Mouse (Mus musculus) small intestine, adult 2 months (tissue): ENCODE results near the gene Ccnd3. TPM values are rescaled to one million over a fixed set of nuclear protein-coding genes. Genes with fewer than 3 reads are reported as not detected.

Experiments used
- H3K27ac ChIP-seq: fragments of 200-500 bp; 2 replicates; pipeline ENCODE4 v1.5.1; 2012; ENCODE audit warnings: low read depth, low read length, control low read depth, inconsistent platforms; ENCODE audit not compliant: insufficient read depth
- H3K27me3 ChIP-seq: fragments of 200-500 bp; 2 replicates; pipeline ENCODE4 v1.6.1; 2012; ENCODE audit warnings: mild to moderate bottlenecking, moderate library complexity, low read length, inconsistent platforms; ENCODE audit not compliant: control insufficient read depth, insufficient read depth
- H3K36me3 ChIP-seq: fragments of 200-500 bp; 2 replicates; pipeline ENCODE4 v1.6.1; 2012; ENCODE audit warnings: mild to moderate bottlenecking, low read length, control low read depth, inconsistent platforms; ENCODE audit not compliant: control insufficient read depth, insufficient read depth
- H3K4me1 ChIP-seq: fragments of 200-500 bp; 2 replicates; pipeline ENCODE4 v1.6.1; 2012; ENCODE audit warnings: low read length, inconsistent platforms, mixed read lengths; ENCODE audit not compliant: control insufficient read depth, insufficient read depth, insufficient read length
- H3K4me3 ChIP-seq: fragments of 200-500 bp; 2 replicates; pipeline ENCODE4 v1.5.1; 2012; ENCODE audit warnings: low read depth, mild to moderate bottlenecking, control low read depth, inconsistent platforms, low read length, moderate library complexity
- CTCF ChIP-seq: fragments of 200-500 bp; IDR thresholded peaks from 2 replicates; pipeline ENCODE4 v1.5.1; 2012; ENCODE audit warnings: low read depth, mild to moderate bottlenecking, control low read depth, inconsistent platforms, low read length, moderate library complexity, mixed read lengths; ENCODE audit not compliant: insufficient replicate concordance, insufficient read length; ENCODE audit errors: extremely low read depth
- POLR2A ChIP-seq: fragments of 200-500 bp; IDR thresholded peaks from 2 replicates; pipeline ENCODE4 v1.6.1; 2012; ENCODE audit warnings: low read depth, mild to moderate bottlenecking, control low read depth, inconsistent platforms, low read length, moderate library complexity
- WGBS: fragments of 180-500 bp; shearing (Covaris S2); methylation state at CpG from one replicate; pipeline ENCODE4 v1.1.7; 2018; 5-methylcytosine and 5-hydroxymethylcytosine counted together
- polyA plus RNA-seq: library from polyadenylated mRNA; depleted of rRNA; stranded (reverse); fragments of >200 nt; gene quantifications from 2 replicates; pipeline ENCODE4 v1.2.3, GENCODE M21; 2012

Gene Ccnd3
- polyA plus RNA-seq, 1 experiment, result 54.9 TPM

DNA sequence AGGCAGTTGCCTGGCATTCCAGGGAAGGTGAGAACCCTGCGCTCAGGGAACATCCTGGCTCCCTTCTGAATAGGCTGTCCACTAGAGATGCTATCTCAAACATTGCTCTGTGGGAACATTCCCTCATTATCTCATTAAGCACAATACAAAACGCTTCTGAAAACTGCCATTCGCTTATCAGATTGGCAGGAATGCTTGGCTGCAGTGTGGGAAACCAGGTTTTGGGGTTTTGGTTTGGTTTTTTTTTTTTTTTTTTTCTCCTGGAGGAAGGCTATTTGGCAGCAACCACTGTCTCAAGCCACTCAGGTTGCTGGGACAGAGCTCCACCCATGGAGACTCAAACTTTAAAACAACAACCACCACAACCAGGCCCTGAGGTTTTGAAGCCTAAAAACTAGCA, 25.0 kb upstream of the Ccnd3 start:
- no peaks in the 10 kb centered on the region for H3K36me3 ChIP-seq
- no peak overlapping the region for H3K4me3 ChIP-seq
- WGBS, result 26% methylated on average over 3 of the region's 3 CpGs
- TF ChIP-seq CTCF (no peak), POLR2A (no peak)
- H3K27ac ChIP-seq, result no peak overlapping the region
- peaks cover 9% of the 10 kb centered on the region; the same call in 1 of the 2 replicates for H3K4me1 ChIP-seq
- no peaks in the 10 kb centered on the region for H3K27me3 ChIP-seq

DNA sequence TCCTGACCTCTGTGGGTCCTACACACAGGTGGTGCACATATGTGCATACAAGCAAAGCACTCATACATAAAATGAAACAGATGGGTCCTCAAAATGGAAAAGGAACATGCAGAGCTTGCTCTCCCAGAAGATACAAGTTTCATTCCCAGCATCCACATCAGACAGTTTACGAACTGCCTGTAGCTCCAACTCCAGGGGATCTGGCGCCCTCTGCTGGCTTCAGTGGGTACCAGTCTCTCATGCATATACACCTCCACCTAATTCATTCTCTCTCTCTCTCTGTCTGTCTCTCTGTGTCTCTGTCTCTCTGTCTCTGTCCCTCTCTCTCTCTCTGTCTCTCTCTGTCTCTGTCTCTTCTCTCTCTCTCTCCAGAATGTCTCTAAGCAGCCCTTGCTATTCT, 22.4 kb upstream of the Ccnd3 start:
- TF ChIP-seq CTCF, result peak; percentile 81; the same call in 1 of the 2 replicates
- no peak for TF ChIP-seq POLR2A
- H3K4me1 ChIP-seq, result peaks cover 19% of the 10 kb centered on the region
- H3K36me3 ChIP-seq, result no peaks in the 10 kb centered on the region
- H3K27ac ChIP-seq, result no peak overlapping the region
- WGBS, result 32% methylated on average over 2 of the region's 2 CpGs
- H3K4me3 ChIP-seq, result no peak overlapping the region
- H3K27me3 ChIP-seq, result no peaks in the 10 kb centered on the region

DNA sequence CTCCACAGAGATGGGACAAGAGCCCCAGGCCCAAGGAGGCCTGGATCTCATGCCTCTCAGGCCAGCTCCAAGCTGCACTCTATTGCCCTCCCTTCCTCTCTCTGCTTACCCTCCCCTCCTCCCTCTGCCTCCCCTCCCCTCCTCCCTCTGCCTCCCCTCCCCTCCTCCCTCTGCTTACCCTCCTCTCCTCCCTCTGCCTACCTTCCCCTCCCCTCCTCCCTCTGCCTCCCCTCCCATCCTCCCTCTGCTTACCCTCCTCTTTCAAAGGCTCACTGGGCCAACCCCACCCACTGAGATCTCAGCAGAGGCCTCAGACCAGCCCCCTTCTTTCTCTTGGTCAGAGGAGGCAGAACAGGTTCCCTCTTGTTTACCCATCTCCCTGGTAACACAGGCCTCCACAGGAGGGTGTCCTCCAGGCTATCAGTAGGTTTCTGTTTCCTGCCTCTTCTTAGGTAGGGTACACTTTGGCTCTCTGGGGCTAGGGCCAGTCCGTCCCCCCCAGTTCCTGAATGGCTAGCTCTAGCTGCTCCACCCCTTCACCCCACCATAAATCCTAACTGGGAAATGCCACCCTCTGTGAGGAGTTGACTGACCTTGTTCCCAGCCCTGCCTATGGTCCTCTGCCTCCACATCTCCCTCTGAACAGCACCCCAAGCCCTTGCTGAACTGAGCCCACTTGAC, 20.5 kb upstream of the Ccnd3 start:
- peaks cover 19% of the 10 kb centered on the region for H3K4me1 ChIP-seq
- WGBS, result 10% methylated on average over 1 of the region's 1 CpGs
- TF ChIP-seq CTCF (no peak), POLR2A (no peak)

DNA sequence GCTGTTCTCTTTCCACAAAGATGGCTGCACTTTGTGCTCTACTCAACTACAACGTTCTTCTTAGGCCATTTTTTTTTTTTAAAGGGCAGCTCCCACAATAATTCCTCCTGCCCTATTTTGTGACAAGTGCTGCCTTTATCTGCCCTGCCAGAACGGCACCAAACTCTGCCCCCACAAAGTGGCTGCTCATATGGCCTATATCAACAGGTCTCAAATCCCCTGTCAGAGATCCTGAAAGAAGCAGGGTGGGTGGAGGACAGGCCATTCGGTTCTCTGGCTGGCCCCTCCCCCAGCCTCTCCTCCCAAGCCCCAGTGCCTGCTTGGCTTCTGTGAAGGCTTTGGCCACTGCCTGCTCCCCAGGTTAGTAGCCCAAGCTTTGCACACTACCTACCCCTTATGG, 19.9 kb upstream of the Ccnd3 start:
- H3K4me1 ChIP-seq, result peaks cover 19% of the 10 kb centered on the region
- no peaks in the 10 kb centered on the region for H3K27me3 ChIP-seq
- WGBS, result 15% methylated on average over 3 of the region's 3 CpGs
- H3K4me3 ChIP-seq, result no peak overlapping the region
- H3K36me3 ChIP-seq, result peaks cover 18% of the 10 kb centered on the region
- peak overlapping the region; percentile 50 for H3K27ac ChIP-seq
- TF ChIP-seq CTCF (no peak), POLR2A (no peak)

More for the DNA sequence above, 20.5 kb upstream of the Ccnd3 start:
- no peak overlapping the region for H3K4me3 ChIP-seq
- H3K27ac ChIP-seq, result peak overlapping the region; percentile 50
- H3K36me3 ChIP-seq, result peaks cover 12% of the 10 kb centered on the region; the same call in 1 of the 2 replicates
- no peaks in the 10 kb centered on the region for H3K27me3 ChIP-seq

DNA sequence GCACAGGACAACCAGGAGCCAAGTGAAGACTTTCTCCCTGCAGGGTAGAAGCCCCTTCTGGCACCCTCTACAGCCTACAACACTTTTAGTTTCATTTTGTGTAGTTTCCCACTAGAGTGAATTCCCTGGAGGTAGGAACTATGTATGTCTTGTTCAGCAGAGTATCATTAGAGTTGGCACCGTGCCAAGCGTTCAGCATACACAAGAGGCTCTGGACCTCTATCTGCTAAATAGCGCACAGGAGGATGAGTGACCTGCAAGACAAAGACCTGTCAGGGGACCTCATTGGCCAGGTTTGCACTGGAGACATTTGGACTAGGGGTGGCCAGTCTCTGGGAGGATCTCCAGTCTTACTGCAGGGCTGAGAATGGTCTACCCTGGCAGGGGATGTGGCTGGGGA, 19.1 kb upstream of the Ccnd3 start:
- Histone ChIP-seq H3K36me3 (peaks cover 23% of the 10 kb centered on the region), H3K4me3 (no peak overlapping the region), H3K4me1 (peaks cover 19% of the 10 kb centered on the region), H3K27me3 (no peaks in the 10 kb centered on the region), H3K27ac (0 out of 2 replicates have a peak overlapping the region, but pooled peaks have one; percentile 50)
- 24% methylated on average over 3 of the region's 3 CpGs for WGBS
- TF ChIP-seq CTCF, result peak; percentile 14; the same call in 1 of the 2 replicates
- no peak for TF ChIP-seq POLR2A

DNA sequence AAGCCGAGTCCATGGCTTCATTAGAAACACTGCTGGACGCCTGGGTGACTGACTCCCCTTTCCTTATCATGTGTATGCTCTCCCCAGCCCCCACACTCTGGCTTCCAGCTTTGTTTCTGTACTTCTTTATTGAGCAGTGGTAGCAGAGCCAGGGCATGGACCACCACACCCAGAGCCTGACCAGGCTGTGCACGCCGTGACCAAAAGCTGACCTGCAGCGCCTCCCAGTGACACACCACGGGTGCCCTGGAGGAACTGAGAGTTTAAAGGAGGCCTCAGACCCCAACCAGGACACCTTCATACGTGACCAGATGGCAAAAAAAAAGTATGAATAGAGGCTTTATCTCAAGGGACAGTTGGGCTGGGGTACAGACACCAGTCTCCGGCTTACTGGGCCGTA, 14.1 kb upstream of the Ccnd3 start:
- Histone ChIP-seq H3K4me1 (peaks cover 15% of the 10 kb centered on the region), H3K4me3 (no peak overlapping the region), H3K27me3 (no peaks in the 10 kb centered on the region), H3K36me3 (peaks cover 61% of the 10 kb centered on the region), H3K27ac (no peak overlapping the region)
- TF ChIP-seq CTCF (no peak), POLR2A (no peak)
- 90% methylated on average over 9 of the region's 9 CpGs for WGBS

DNA sequence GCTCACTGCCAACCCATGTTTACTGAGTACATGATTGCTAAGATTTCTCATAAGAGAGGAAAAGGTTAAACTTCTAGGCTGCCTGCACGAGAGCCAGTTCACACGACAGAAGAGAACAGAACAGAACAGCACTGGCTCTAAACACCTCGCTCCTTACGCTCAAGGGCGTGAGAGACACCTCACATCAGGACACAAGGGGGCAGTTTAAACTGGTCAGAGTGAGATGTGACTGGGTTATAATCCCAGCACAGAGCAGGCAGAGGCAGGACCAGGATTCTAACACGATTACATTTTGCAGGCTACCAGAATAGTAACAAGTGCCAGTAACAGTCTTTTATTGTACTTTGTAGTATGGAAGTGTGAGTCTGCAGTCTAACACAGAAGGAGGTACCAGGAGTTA, 12.1 kb upstream of the Ccnd3 start:
- whole genome bisulfite sequencing, result 72% methylated on average over 6 of the region's 6 CpGs
- H3K27me3 ChIP-seq, result no peaks in the 10 kb centered on the region
- no peak overlapping the region for H3K4me3 ChIP-seq
- peaks cover 9% of the 10 kb centered on the region; the same call in 1 of the 2 replicates for H3K4me1 ChIP-seq
- H3K27ac ChIP-seq, result no peak overlapping the region
- H3K36me3 ChIP-seq, result peaks cover 71% of the 10 kb centered on the region
- TF ChIP-seq CTCF (no peak), POLR2A (no peak)

DNA sequence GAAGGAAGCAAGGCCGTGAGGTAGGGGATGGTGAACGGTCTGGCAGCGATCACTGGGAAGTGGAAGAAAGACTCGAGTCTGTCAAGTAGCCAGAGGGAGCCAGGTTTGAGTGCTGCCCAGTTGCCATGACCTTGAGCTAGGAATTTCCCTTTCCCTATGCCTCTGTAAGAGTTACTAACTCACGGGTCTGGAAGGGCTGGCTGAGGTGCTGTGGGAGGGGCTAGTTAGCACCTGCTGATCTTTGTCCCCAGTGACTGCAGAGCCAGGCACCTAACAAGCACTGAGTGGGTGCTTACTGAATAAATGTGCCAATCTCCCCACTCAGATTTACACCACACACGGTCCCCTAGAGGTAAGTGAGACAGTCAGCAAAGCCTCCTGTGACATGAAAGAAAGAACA, 11.2 kb upstream of the Ccnd3 start:
- H3K4me1 ChIP-seq, result peaks cover 9% of the 10 kb centered on the region; the same call in 1 of the 2 replicates
- TF ChIP-seq POLR2A (no peak), CTCF (no peak)
- WGBS, result 28% methylated on average over 6 of the region's 6 CpGs
- H3K4me3 ChIP-seq, result no peak overlapping the region
- H3K27me3 ChIP-seq, result no peaks in the 10 kb centered on the region
- H3K27ac ChIP-seq, result peak overlapping the region; percentile 37
- peaks cover 74% of the 10 kb centered on the region for H3K36me3 ChIP-seq
